Mouse (Mus musculus) heart, adult 2 months (tissue): Measurements from ENCODE around the gene Ralbp1.

ENCODE experiments used
- EP300 ChIP-seq: fragments of 200-500 bp; IDR thresholded peaks from 2 replicates; pipeline ENCODE4 v1.6.1; 2011; ENCODE audit warnings: low read depth, low read length, control low read depth; ENCODE audit not compliant: insufficient read depth
- POLR2A ChIP-seq: fragments of 200-500 bp; IDR thresholded peaks from 2 replicates; pipeline ENCODE4 v1.6.1; 2011; ENCODE audit warnings: mild to moderate bottlenecking, low read depth, low read length, control low read depth; ENCODE audit not compliant: insufficient read depth

GRCm38 (mm10) chr17:65813763-65814162 is 71.8 kb downstream of the Ralbp1 start:
- no peak for TF ChIP-seq EP300
- TF ChIP-seq POLR2A: no peak
